Mouse (Mus musculus): ENCODE measurements around the gene Arhgap31.
"Not testable (repeated sequence)": the region's sequence is repeated elsewhere in the genome, so short reads cannot be mapped to it uniquely, and the experiment has no call there.

Arhgap31 gene

GRCm38 (mm10) chr16:38728576-38729132, 15.6 kb upstream of the Arhgap31 start:
- no peak for DNase-seq (ENCODE audit: low read depth)

- DNase-seq (ENCODE audit: low read depth) = no peak
These were observed 11.9 kb upstream of the Arhgap31 start for GRCm38 (mm10) chr16:38724974-38725373.

DNA sequence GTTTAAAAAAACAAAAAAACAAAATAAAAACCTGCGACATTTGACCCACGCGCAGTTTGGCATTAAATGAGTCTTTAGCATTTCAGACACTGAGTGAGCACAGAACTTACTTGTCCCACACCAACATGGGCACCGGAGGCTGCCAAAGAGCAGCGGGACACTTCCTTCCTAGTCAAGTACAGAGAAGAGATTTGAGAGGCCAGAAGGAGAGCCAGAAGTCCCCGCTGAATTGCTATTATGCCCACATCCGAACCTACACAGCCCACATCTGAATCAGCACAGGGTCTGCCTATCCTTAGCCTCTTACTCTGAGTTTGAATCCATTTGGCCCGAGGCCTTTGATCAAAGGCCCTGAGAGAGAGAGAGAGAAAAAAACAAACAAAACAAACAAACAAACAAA, 11.2 kb upstream of the Arhgap31 start:
- DNase-seq (ENCODE audit: low read depth) = no peak

- DNase-seq (ENCODE audit: low read depth) = no peak
These were observed 8.3 kb upstream of the Arhgap31 start for GRCm38 (mm10) chr16:38721377-38721776.

DNA sequence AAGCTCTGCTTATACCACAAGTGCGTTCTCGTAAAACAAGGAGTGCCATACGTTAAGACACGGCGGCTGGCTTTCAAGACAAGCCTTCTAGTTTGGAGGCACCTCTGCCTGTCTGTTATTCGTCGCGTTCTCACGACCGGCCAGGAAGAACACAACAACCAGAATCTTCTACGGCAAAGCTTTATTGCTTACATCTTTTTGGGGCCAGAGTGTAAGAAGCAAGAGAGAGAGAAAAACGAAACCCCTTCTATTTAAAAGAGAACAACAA, 1.1 kb upstream of the Arhgap31 start:
- DNase-seq (ENCODE audit: low read depth) = not testable (repeated sequence)

- DNase-seq (ENCODE audit: low read depth) = no peak
These were observed 557 bp upstream of the Arhgap31 start for GRCm38 (mm10) chr16:38713404-38714258.

GRCm38 (mm10) chr16:38712105-38712504, 969 bp downstream of the Arhgap31 start:
- DNase-seq (ENCODE audit: low read depth) = no peak

- DNase-seq (ENCODE audit: low read depth) = no peak
These were observed 1.8 kb downstream of the Arhgap31 start for GRCm38 (mm10) chr16:38711245-38711644.

DNA sequence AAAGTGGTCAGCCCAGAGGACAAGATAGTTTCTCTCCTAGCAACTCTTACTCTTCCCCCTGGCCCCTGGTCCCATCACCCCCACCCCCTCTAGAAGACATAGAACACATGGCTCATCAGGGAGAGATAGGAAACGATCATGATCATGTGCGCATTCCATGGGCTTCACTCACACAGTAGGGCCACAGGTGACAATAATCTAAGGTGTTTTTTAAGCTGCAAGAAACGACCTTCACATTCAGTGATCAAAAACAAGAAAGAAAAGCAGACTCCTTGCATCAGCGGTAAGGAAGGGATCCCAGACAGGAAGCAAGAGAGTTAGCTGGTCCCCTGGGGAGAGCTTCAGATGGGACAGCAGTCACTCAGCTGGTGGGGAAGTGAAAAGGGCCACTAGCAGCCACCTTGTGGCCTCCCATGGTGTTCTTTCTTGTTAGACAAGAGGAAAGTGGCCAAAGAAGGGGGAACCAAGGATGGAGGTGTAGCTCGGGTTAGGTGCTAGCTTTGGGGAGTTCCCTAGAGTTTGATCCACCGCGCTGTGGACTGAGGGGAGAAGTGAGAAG, 4.0 kb downstream of the Arhgap31 start:
- DNase-seq (ENCODE audit: low read depth) = no peak

DNA sequence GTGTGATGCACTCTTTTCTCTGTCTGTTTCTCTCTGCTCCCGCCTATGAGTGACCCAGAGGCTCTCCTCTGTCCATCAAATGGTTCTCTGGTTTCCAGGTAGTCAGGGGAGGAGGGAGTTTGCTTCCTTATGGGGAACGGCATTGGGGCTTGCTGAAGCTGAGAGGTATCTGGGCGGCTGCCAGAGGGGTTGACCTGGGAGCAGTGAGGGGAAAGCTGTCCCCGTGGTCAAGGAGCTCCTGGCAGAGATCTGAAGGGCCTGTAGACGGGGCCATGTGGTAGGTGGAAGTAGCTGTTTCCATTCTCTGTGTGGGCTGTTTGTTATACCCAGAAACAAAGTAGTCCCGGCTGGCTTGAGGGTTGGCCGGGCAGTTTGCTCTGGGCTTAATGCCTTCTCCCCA, 6.3 kb downstream of the Arhgap31 start:
- no peak for DNase-seq (ENCODE audit: low read depth)

DNA sequence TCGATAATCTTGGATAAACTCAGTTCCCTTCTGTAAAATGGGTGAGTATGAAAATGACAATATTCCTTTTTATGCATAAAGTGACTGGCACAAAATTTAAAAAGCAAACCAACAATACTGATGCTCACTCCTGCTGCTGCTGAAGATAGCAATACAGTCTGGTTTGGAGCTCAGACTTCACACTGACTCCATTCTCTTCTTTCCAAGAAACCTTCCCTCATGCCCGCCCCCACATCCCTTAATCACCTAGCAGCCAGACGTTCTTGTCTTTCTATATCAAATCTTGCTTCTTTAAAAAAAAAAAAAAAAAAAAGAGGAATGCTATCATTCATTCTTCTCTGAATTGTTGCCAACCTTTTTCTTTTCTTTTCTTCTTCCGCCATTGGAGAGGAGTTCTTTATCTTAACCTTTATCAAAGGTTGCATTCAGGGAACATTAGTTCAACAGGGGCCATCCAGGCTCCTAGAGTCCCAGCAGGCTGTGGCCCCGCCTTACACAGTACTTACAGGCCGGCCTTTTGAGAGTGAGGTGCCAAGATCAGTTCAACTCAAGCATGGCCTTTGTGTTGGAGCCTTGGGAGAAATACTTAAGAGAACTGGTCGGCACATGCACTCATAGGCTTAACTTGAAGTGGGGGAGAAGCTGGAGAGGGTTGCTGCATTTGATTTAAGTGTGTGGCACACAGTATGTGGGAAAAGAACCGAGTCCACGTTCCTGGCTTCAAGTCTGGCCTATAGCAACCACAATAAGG, 7.4 kb downstream of the Arhgap31 start:
- no peak for DNase-seq (ENCODE audit: low read depth)

- DNase-seq (ENCODE audit: low read depth) = no peak
These were observed 9.6 kb downstream of the Arhgap31 start for GRCm38 (mm10) chr16:38703501-38703900.

DNA sequence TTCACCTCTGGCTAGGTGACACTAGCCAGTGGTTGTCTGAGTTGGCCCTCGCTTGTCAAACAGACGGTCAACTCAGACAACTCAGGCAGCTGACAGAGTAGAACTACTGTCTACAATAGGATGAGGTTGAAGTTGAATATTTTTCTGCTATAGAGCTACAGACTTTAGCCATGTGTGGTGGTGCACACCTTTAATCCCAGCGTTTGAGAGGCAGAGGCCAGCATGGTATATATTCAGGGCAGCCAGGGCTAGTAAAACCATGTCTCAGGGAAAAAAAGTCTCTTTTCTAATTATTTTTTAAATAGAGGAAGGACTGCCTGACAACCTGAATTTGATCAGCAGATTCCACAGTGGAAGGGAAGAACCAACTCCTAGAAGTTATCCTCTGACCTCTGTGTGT, 10.8 kb downstream of the Arhgap31 start:
- DNase-seq (ENCODE audit: low read depth) = no peak

DNA sequence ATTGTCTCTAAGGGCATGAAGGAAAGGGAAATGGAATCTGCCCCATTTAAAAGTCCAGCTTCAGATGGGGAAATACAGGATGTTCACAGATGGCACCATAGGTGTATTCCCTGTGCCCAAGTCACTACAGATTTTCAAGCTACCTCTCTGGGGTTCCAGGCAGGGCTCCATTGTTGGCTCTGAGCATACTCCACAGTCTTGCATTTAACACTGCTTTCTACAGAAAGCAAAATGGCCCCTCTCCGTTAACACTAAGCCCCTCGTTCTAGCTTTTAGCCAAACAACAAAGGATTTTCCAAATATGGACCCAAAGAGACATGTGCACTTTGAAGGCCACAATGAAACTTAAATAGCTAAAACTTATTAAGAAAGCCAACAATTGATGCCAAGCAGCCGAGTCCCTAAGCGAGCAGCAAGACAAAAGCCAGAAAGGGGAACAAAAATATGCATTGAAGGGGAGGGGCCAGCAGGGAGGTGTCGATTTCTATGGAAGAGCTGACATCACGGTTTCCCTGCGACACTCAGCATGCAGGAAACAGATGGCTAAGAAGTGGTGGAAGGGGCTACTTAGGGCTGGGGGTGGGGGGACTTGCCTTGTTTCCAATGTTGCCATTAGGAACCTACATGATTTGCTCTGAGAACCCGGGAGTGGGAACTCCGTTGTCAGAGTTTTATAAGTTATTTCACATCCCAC, 11.4 kb downstream of the Arhgap31 start:
- DNase-seq (ENCODE audit: low read depth) = no peak

GRCm38 (mm10) chr16:38700392-38701162, 12.5 kb downstream of the Arhgap31 start:
- no peak for DNase-seq (ENCODE audit: low read depth)

DNA sequence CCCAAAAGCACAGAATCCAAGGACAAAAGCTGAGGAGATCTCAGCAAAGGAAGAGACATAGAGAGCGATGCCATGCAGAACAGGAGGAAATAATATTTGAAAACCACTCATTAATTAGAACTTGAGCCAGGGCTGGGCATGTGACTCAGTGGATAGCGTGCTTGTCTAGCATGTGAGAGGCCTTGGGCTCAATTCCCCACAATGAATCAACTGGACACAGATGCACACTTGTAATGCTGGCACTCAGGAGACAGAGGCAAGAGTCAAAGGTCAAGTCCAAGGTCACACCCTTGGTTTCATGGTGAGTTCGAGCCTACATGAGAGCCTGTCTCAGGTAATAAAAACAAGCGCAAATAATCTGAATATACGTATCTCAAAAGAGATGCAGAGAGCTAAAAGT, 15.5 kb downstream of the Arhgap31 start:
- no peak for DNase-seq (ENCODE audit: low read depth)

GRCm38 (mm10) chr16:38695557-38695956, 17.5 kb downstream of the Arhgap31 start:
- DNase-seq (ENCODE audit: low read depth) = no peak

DNA sequence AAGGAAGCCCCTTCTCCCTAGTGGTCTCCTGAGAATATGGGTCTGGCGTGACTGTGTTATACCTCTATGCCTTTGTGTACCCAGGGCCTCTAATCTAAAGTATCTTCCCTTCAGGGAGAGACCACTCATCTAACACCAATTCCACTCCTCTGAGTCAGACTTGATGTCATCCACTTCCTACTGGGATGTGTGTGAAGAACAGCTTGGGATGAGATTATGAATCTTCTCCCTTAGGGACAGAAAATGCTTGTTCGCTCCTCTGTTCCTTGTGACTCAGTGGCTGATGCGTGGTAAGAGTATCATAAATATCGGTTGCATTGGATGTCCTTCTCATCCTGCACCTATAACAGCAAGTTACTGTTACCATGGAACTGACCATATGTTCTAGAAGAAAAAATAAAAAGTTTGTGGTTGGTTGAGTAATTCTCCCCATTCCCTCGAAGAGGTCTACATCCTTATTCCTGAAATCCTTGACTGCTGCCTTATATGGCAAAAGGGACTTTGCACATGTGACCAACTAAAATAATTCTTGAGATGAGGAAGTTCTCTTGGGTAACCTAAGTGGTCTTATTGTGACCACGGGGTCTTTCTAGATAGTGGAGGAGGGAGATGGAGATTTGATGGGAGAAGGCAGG, 18.1 kb downstream of the Arhgap31 start:
- no peak for DNase-seq (ENCODE audit: low read depth)

DNA sequence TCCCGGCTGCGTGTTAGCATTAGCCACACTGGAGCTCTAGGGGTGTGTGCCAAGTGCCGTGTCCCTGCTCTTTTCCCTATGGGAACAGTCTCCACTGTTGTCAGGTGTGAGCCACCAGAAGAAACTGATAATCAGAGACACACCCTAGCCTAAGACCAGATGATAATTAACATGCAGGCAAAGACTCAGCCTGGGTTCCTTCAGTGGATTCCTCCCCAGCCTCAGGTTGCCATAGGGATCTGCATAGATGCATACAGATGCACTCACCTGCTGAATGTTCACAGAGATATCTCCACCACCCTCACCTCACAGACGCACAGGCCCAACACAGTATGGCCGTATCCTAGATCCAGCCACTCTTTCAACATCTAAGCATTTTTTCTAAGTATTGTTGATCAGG, 22.6 kb downstream of the Arhgap31 start:
- no peak for DNase-seq (ENCODE audit: low read depth)

- no peak for DNase-seq (ENCODE audit: low read depth)
These were observed 23.3 kb downstream of the Arhgap31 start for GRCm38 (mm10) chr16:38689786-38690185.

Measured in fibroblast of lung, adult 2 months (primary cell).